Mouse (Mus musculus) left cerebral cortex, postnatal 36 days (tissue): ENCODE data around the gene Kcnq1. TPM values are rescaled to one million over a fixed set of nuclear protein-coding genes. Genes with fewer than 3 reads are reported as not detected.

Experiments
- DNase-seq, 2 experiments: peaks; one replicate each; pipeline ENCODE4 v3.0.0; 2021 to 2022; ENCODE audit warnings: low spot score in 2 of 2, mixed read lengths in 1 of 2
- intact Hi-C: fragments of 180-260 bp; cut with DNase I; formaldehyde crosslinking; loops from one replicate; pipeline ENCODE4 v1.15.1; 2025
- total RNA-seq, 2 experiments: library from RNA; stranded (reverse); gene quantifications; 2 replicates each; pipeline ENCODE4 v1.2.3; 2021

Kcnq1 gene
- total RNA-seq, 2 experiments from 2014 or later = 0.49 to 1.00 TPM

DNA sequence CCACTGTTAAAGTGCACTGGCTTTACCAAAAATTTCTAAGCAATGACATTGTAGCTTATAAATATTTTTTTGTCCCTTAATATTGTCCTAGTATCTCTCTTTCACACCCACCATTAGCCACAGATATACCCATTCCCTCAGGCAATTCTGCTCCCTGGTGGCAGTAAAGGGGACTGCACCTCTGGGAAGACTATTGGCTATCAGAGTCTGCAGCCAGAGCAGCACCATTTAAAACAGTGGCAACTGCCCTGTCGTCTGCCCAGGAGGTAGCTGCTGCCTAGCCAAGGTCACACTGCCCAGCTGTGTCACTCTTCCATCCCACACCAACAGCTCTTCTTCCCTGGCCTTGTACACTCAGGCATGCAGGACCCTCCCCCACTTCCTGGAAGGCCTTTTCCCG, 19.8 kb upstream of the Kcnq1 start:
- peak in 1 of 2 experiments; percentile 41 for DNase-seq
- intact Hi-C loops = loop anchor here (1.0 to 2.0 kb wide), 2 partner anchors 78 to 192 kb away; no protein-coding TSS in a partner anchor

DNA sequence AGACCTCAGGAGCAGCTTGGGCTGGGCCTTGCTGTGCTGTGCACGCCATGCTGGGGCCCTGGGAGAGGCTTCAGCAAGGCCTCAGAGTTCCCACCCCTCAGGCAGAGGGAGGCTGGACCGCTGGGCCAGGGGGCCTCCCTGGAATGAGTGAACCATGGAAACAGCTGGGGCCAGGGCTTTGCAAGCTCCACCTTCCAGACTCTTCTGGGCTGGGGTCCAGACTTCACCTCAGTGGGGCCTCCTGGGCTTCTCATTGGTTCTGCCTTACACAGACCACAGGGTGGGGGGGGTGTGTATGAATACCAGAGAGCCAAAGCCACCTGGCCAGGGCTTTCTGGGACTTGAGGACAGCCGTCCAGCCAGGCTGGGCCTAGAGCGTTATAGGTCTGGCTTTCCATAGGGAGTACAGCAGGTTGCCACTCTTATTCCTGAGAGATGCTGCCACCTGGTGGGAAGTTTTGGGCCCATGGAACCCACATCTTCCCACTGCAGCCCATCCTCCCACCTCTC, 19.0 kb upstream of the Kcnq1 start:
- DNase-seq = peak in 1 of 2 experiments; percentile 27
- intact Hi-C loops = loop anchor here (2.0 kb wide), 1 partner anchor 192 kb away; no protein-coding TSS in a partner anchor

DNA sequence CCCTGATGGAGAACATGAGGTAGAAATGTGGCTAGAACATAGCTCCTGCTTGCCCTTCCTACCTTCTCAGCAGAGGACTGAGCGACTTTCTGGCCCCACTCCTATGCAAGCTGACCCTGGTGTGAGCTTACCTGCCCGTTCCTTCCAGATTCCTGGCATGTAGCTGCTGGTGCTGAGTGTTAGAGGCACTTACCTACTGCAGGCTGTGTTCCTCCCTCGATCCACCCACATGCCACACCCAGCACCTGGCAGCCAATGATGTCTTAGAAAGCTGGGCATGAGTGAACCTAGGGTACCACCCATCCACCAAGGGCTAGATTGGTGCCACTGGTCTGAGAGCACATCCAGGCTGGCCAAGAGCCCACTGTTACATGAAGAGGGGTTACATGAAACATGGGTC, 12.3 kb upstream of the Kcnq1 start:
- no peak for DNase-seq
- intact Hi-C loops = no loop called here

DNA sequence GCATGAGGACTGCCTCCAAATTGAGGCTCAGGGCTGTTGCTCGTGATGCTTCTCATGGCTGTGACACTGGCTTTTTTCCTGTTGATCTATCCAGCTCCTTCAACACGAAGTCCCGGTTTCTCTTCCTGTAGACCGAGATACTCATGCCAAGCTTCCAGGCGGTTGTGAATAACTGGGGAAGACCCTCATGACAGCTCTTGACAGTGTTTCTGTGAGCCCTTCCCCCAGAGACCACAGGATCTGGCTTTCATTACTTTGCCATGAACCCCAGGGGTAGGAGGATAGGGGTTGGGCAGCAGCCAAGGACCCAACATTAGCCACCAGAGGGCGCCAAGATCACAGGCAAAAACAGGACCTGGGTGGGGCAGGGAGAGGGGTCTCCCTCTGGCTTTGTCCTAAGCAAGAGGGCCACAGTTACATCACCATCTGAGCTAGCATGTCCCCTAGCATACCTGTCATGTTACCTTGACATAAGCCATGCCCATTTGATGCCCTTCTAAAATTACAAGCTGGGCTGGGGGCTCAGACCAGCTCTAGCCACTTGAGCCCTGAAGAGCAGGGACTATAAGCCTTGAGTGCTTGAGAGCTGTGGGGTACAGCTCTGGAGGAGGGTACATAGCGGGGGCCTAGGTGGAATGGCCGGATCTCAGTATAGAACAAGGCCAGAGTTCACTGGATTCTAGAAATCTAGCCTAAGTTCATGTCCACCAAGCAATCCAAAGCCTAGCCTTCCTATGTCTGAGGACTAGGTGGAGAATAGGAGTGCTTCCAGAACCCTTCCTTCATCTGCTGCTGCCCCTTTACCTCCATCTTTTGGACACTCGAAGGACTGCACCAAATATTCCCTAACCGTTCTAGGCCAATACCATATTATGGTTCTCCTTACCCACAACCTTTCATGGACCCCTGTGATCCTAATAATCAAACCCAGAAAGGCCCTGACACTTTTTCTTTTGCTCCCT, 11.3 kb upstream of the Kcnq1 start, which contains the start of gene Trpm5:
TSS of gene Trpm5 (minus strand) at position 51 of the 962 bp plus-strand sequence.
- DNase-seq = peak; percentile 36 to 37
- intact Hi-C loops = loop anchor here (5.0 kb wide), 1 partner anchor 372 kb away; no protein-coding TSS in a partner anchor

DNA sequence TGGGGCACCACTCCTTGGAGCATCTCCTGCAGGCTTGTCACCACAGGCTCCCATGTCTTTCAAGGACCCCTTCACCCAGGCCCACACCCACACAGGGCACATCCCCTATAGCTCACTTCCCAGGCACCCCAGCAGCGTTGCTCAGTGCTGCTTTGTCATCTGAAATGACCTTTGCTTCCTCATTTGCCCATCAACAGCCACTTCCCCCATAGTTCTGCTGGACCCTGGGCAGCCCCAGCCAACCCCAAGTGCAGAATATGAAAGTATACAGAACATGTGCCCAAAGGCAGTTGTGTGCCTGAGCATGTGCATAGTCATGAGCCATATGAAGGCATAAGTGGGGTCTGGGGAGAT, 10.6 kb upstream of the Kcnq1 start:
- intact Hi-C loops = loop anchor here (5.0 kb wide), 1 partner anchor 372 kb away; no protein-coding TSS in a partner anchor
- DNase-seq = no peak

DNA sequence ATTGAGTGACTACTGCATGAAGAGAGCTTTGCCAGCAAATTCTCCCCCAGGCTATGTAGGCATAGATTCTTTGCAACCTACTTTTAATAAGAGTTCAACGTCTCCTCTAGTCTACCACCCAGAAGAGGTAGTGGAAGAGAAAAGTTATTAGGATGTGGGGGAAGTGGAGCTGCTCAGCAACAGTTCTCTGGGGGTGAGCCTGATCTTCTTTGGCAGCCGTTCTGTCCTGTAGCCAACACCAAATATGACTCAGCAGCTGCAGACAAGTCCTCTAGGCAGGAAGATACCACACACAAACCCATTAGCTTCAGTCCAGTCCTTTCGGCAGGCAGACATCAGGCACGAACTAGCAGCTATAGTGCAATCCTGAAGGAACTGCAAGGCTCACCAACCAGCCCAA, 5.4 kb upstream of the Kcnq1 start:
- intact Hi-C loops = no loop called here
- DNase-seq = peak in 1 of 2 experiments; percentile 14

GRCm38 (mm10) chr7:143105258-143105897, 784 bp upstream of the Kcnq1 start:
- no peak for DNase-seq
- intact Hi-C loops = no loop called here

- DNase-seq = no peak
- intact Hi-C loops = no loop called here
Observed at GRCm38 (mm10) chr7:143106672-143107465, 707 bp downstream of the Kcnq1 start.

GRCm38 (mm10) chr7:143108200-143108599, 2.0 kb downstream of the Kcnq1 start:
- intact Hi-C loops = no loop called here
- no peak for DNase-seq

DNA sequence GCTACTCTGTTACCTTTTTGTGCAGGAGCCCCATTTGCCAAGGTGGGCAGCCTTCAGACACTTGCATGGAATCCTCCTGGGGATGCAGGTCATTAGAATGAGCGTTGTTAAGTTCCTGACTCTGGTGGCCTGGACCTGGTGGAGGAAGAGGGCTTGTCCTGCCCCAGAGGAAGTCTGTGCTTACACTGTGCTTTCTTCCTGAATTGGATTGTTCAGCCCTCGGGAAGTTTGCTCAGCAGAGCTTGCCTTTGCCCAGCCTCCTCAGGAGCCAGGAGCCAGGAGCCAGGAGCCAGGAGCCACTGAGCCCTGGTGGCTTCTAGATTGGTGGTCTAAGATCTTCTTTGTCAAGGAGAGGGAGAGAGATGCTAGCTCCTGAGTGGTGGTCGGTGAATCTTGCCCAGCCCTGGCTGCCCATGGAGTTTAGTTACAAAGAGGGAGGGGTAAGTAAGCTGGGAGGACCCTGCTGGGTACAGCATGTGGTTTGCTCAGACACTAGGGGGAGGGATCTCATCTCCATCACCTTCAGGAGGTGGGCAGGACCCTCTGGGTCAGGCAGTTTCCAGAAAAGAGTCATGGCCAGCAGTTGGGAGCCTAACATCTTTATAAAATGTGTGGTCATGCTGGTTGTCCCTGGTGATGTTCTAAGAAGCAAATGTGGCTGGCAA, 3.0 kb downstream of the Kcnq1 start:
- intact Hi-C loops = no loop called here
- no peak for DNase-seq

DNA sequence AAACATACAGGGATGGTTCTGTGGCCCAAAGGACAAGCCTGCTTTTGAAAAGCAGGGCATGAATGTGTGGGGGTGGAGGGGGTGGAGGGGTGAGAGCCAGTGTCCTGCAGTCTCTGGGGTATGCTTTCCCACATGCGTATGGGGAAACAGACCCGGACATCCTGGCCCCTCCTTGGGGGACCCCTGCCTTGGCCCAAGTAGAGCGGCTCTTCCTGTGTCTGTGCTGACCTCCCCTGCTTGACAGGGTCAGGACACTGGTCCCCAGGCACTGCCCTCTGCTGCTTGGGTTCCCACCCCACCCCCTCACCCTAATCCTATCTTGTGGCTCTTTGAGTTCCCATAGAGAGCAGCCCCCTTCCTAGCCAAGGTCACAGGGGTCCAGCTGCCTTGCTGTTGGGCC, 3.5 kb downstream of the Kcnq1 start:
- DNase-seq = no peak
- intact Hi-C loops = no loop called here

- no peak for DNase-seq
- intact Hi-C loops = no loop called here
Observed at GRCm38 (mm10) chr7:143110803-143111202, 4.6 kb downstream of the Kcnq1 start.

DNA sequence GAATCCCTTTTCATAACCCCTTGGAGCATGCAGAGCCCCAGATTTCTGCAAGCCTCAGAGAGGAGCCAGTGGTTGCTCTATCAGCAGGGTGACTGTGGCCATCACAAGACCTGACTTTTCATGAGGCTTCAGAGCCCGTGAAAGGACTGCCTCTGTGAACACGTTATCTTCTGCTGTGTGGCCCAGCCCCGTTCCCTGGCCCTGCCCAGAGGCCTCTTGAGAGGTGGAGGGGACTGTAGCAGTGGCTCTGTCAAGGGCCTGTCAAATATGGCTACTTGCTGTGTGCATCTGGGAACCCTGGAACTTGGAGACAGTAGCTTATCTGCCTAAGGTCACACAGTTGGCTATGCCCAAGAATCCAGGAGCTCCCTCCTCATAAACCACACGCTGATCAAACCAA, 5.6 kb downstream of the Kcnq1 start:
- intact Hi-C loops = no loop called here
- no peak for DNase-seq

GRCm38 (mm10) chr7:143112395-143112794, 6.2 kb downstream of the Kcnq1 start:
- intact Hi-C loops = no loop called here
- DNase-seq = no peak

DNA sequence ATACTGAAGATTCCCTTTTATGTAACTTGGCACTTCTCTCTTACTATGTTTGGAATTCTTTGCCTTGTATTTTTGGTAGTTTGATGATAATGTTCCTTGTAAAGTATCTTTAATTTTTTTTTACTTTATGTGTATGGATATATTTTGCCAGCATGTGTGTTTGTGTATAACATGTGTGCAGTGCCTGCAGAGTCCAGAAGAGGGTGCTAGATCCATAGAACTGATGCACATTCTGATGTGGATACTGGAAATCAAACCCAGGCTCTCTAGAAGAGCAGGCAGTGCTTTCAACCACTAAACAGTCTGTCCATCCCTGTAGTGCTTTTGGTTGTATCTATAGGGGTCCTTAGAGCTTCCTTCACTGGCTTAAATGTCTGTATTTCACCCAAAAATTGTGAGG, 8.6 kb downstream of the Kcnq1 start:
- DNase-seq = no peak
- intact Hi-C loops = no loop called here

- no peak for DNase-seq
Observed at GRCm38 (mm10) chr7:143116521-143116920, 10.4 kb downstream of the Kcnq1 start.

DNA sequence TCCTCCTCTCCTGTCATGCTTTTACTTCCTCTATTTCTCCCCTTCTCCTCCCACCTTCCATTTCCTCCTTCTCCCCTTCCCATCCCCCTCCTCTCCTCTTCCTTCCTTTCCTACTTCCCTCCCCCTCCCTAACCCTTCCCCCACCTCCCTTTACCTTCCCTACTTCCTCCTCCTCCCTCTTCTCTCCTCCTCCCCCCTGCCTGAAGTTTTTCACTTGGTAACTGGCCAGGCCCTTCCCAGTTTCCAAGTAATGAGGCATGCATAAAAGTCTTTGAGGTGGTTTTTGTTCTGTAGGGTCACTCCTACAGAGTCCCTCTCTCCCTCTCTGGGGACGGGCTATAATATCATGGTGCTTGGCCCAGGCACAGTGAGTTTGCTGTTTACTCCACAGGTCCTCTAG, 13.2 kb downstream of the Kcnq1 start:
- intact Hi-C loops = no loop called here
- no peak for DNase-seq

More at GRCm38 (mm10) chr7:143116521-143116920, 10.4 kb downstream of the Kcnq1 start:
- intact Hi-C loops = no loop called here

- intact Hi-C loops = no loop called here
Observed at GRCm38 (mm10) chr7:143119826-143120225, 13.7 kb downstream of the Kcnq1 start.

GRCm38 (mm10) chr7:143122191-143122590, 16.0 kb downstream of the Kcnq1 start:
- DNase-seq = no peak
- intact Hi-C loops = no loop called here

More at GRCm38 (mm10) chr7:143119826-143120225, 13.7 kb downstream of the Kcnq1 start:
- no peak for DNase-seq
